Mouse (Mus musculus): ENCODE results near the gene Atp6v1g3. TPM values are rescaled to one million over a fixed set of nuclear protein-coding genes. Genes with fewer than 3 reads are reported as not detected.
A peak's percentile ranks its signal among the peaks of the same experiment; 100 is the strongest.

The Atp6v1g3 gene
- polyA plus RNA-seq, 1 experiment, result not detected

- Histone ChIP-seq H3K4me3 (ENCODE audit: insufficient read depth, low read length) (no peak overlapping the region), H3K27ac (ENCODE audit: insufficient read depth, low read length) (no peak overlapping the region), H3K4me1 (ENCODE audit: control insufficient read depth, insufficient read depth, low read length) (no peaks in the 10 kb centered on the region)
- TF ChIP-seq POLR2A (IDR thresholded peaks at IDR 0.05; ENCODE audit: low read depth, low read length), result no peak
- no peak for TF ChIP-seq CTCF (IDR thresholded peaks at IDR 0.05; ENCODE audit: borderline replicate concordance, insufficient read depth, low read length)
These were observed 30.8 kb downstream of the Atp6v1g3 start for GRCm38 (mm10) chr1:138304141-138304915.

- Histone ChIP-seq H3K4me1 (ENCODE audit: control insufficient read depth, insufficient read depth, low read length) (no peaks in the 10 kb centered on the region), H3K27ac (ENCODE audit: insufficient read depth, low read length) (no peak overlapping the region), H3K4me3 (ENCODE audit: insufficient read depth, low read length) (no peak overlapping the region)
- TF ChIP-seq CTCF (IDR thresholded peaks at IDR 0.05; ENCODE audit: borderline replicate concordance, insufficient read depth, low read length), result no peak
- no peak for TF ChIP-seq POLR2A (IDR thresholded peaks at IDR 0.05; ENCODE audit: low read depth, low read length)
These were observed 49.1 kb downstream of the Atp6v1g3 start for GRCm38 (mm10) chr1:138322657-138323056.

GRCm38 (mm10) chr1:138323076-138323630 is 49.6 kb downstream of the Atp6v1g3 start:
- TF ChIP-seq CTCF (IDR thresholded peaks at IDR 0.05; ENCODE audit: borderline replicate concordance, insufficient read depth, low read length) (no peak), POLR2A (IDR thresholded peaks at IDR 0.05; ENCODE audit: low read depth, low read length) (no peak)
- no peak overlapping the region for H3K27ac ChIP-seq (ENCODE audit: insufficient read depth, low read length)
- H3K4me1 ChIP-seq (ENCODE audit: control insufficient read depth, insufficient read depth, low read length), result no peaks in the 10 kb centered on the region
- H3K4me3 ChIP-seq (ENCODE audit: insufficient read depth, low read length), result no peak overlapping the region

GRCm38 (mm10) chr1:138326091-138326490 is 52.6 kb downstream of the Atp6v1g3 start:
- Histone ChIP-seq H3K4me1 (ENCODE audit: control insufficient read depth, insufficient read depth, low read length) (peaks cover 13% of the 10 kb centered on the region), H3K4me3 (ENCODE audit: insufficient read depth, low read length) (no peak overlapping the region), H3K27ac (ENCODE audit: insufficient read depth, low read length) (no peak overlapping the region)
- TF ChIP-seq CTCF (IDR thresholded peaks at IDR 0.05; ENCODE audit: borderline replicate concordance, insufficient read depth, low read length) (no peak), POLR2A (IDR thresholded peaks at IDR 0.05; ENCODE audit: low read depth, low read length) (no peak)

GRCm38 (mm10) chr1:138326566-138326965 is 53.0 kb downstream of the Atp6v1g3 start:
- no peak for TF ChIP-seq CTCF (IDR thresholded peaks at IDR 0.05; ENCODE audit: borderline replicate concordance, insufficient read depth, low read length)
- no peak for TF ChIP-seq POLR2A (IDR thresholded peaks at IDR 0.05; ENCODE audit: low read depth, low read length)
- Histone ChIP-seq H3K27ac (ENCODE audit: insufficient read depth, low read length) (no peak overlapping the region), H3K4me3 (ENCODE audit: insufficient read depth, low read length) (no peak overlapping the region), H3K4me1 (ENCODE audit: control insufficient read depth, insufficient read depth, low read length) (peaks cover 13% of the 10 kb centered on the region)

- Histone ChIP-seq H3K4me1 (ENCODE audit: control insufficient read depth, insufficient read depth, low read length) (peaks cover 13% of the 10 kb centered on the region), H3K27ac (ENCODE audit: insufficient read depth, low read length) (peak overlapping the region; percentile 17; the same call in 1 of the 2 replicates), H3K4me3 (ENCODE audit: insufficient read depth, low read length) (no peak overlapping the region)
- TF ChIP-seq POLR2A (IDR thresholded peaks at IDR 0.05; ENCODE audit: low read depth, low read length) (no peak), CTCF (IDR thresholded peaks at IDR 0.05; ENCODE audit: borderline replicate concordance, insufficient read depth, low read length) (no peak)
These were observed 54.1 kb downstream of the Atp6v1g3 start for GRCm38 (mm10) chr1:138327466-138328245.

- peak overlapping the region; percentile 93 for H3K27ac ChIP-seq (ENCODE audit: insufficient read depth, low read length)
- H3K4me3 ChIP-seq (ENCODE audit: insufficient read depth, low read length), result no peak overlapping the region
- H3K4me1 ChIP-seq (ENCODE audit: control insufficient read depth, insufficient read depth, low read length), result peaks cover 13% of the 10 kb centered on the region
- TF ChIP-seq POLR2A (IDR thresholded peaks at IDR 0.05; ENCODE audit: low read depth, low read length), result no peak
- TF ChIP-seq CTCF (IDR thresholded peaks at IDR 0.05; ENCODE audit: borderline replicate concordance, insufficient read depth, low read length), result no peak
These were observed 54.8 kb downstream of the Atp6v1g3 start for GRCm38 (mm10) chr1:138328320-138328719.

GRCm38 (mm10) chr1:138330556-138330955 is 57.0 kb downstream of the Atp6v1g3 start:
- no peak overlapping the region for H3K27ac ChIP-seq (ENCODE audit: insufficient read depth, low read length)
- TF ChIP-seq CTCF (IDR thresholded peaks at IDR 0.05; ENCODE audit: borderline replicate concordance, insufficient read depth, low read length) (no peak), POLR2A (IDR thresholded peaks at IDR 0.05; ENCODE audit: low read depth, low read length) (no peak)
- no peak overlapping the region for H3K4me3 ChIP-seq (ENCODE audit: insufficient read depth, low read length)
- peaks cover 13% of the 10 kb centered on the region for H3K4me1 ChIP-seq (ENCODE audit: control insufficient read depth, insufficient read depth, low read length)

- no peak overlapping the region for H3K4me3 ChIP-seq (ENCODE audit: insufficient read depth, low read length)
- no peak for TF ChIP-seq CTCF (IDR thresholded peaks at IDR 0.05; ENCODE audit: borderline replicate concordance, insufficient read depth, low read length)
- TF ChIP-seq POLR2A (IDR thresholded peaks at IDR 0.05; ENCODE audit: low read depth, low read length), result no peak
- H3K4me1 ChIP-seq (ENCODE audit: control insufficient read depth, insufficient read depth, low read length), result peaks cover 13% of the 10 kb centered on the region
- H3K27ac ChIP-seq (ENCODE audit: insufficient read depth, low read length), result peak overlapping the region; percentile 15; the same call in 1 of the 2 replicates
These were observed 58.1 kb downstream of the Atp6v1g3 start for GRCm38 (mm10) chr1:138331596-138331995.
